Mouse (Mus musculus) olfactory bulb, adult 2 months (tissue): ENCODE measurements around the gene Scg5. TPM values are rescaled to one million over a fixed set of nuclear protein-coding genes. Genes with fewer than 3 reads are reported as not detected.

ENCODE experiments used
- H3K27ac ChIP-seq: fragments of 200-500 bp; 2 replicates; pipeline ENCODE4 v1.5.1; 2012; ENCODE audit warnings: low read depth, low read length; ENCODE audit not compliant: insufficient read depth
- H3K4me1 ChIP-seq: fragments of 200-500 bp; 2 replicates; pipeline ENCODE4 v1.6.1; 2012; ENCODE audit warnings: low read length; ENCODE audit not compliant: control insufficient read depth, insufficient read depth
- H3K4me3 ChIP-seq: fragments of 200-500 bp; 2 replicates; pipeline ENCODE4 v1.5.1; 2012; ENCODE audit warnings: mild to moderate bottlenecking, low read depth, low read length, moderate library complexity; ENCODE audit not compliant: insufficient read depth
- CTCF ChIP-seq: fragments of 200-500 bp; IDR thresholded peaks from 2 replicates; pipeline ENCODE4 v1.5.1; 2012; ENCODE audit warnings: low read depth, mild to moderate bottlenecking, low read length, moderate library complexity; ENCODE audit not compliant: insufficient read depth
- POLR2A ChIP-seq: fragments of 200-500 bp; IDR thresholded peaks from 2 replicates; pipeline ENCODE4 v1.6.1; 2012; ENCODE audit warnings: mild to moderate bottlenecking, low read depth, low read length, moderate library complexity; ENCODE audit not compliant: insufficient read depth
- WGBS: fragments of 180-500 bp; shearing (Covaris S2); methylation state at CpG from one replicate; pipeline ENCODE4 v1.1.7; 2018; 5-methylcytosine and 5-hydroxymethylcytosine counted together
- polyA plus RNA-seq: library from polyadenylated mRNA; stranded (reverse); fragments of >200 nt; gene quantifications from 2 replicates; pipeline ENCODE4 v1.2.4, GENCODE M21; 2012; ENCODE audit warnings: low replicate concordance; ENCODE audit not compliant: missing spikeins, insufficient read depth, insufficient read length

Gene Scg5
- polyA plus RNA-seq, 1 experiment = not detected

GRCm38 (mm10) chr2:113817681-113818606 is 11.0 kb downstream of the Scg5 start:
- peaks cover 19% of the 10 kb centered on the region for H3K4me1 ChIP-seq
- TF ChIP-seq CTCF (no peak), POLR2A (no peak)
- H3K27ac ChIP-seq = no peak overlapping the region
- no peak overlapping the region for H3K4me3 ChIP-seq
- WGBS = 30% methylated on average over 14 of the region's 14 CpGs

GRCm38 (mm10) chr2:113807640-113808039 is 21.3 kb downstream of the Scg5 start:
- no peak overlapping the region for H3K4me3 ChIP-seq
- 32% methylated on average over 9 of the region's 9 CpGs for WGBS
- no peaks in the 10 kb centered on the region for H3K4me1 ChIP-seq
- peak; percentile 29; the same call in 1 of the 2 replicates for TF ChIP-seq CTCF
- TF ChIP-seq POLR2A = no peak
- no peak overlapping the region for H3K27ac ChIP-seq

- WGBS = 74% methylated on average over 10 of the region's 10 CpGs
- no peak overlapping the region for H3K4me3 ChIP-seq
- no peaks in the 10 kb centered on the region for H3K4me1 ChIP-seq
- TF ChIP-seq POLR2A = no peak
- no peak for TF ChIP-seq CTCF
- no peak overlapping the region for H3K27ac ChIP-seq
These were observed 21.9 kb downstream of the Scg5 start for GRCm38 (mm10) chr2:113806851-113807577.

GRCm38 (mm10) chr2:113805765-113806164 is 23.2 kb downstream of the Scg5 start:
- TF ChIP-seq POLR2A (no peak), CTCF (no peak)
- 69% methylated on average over 4 of the region's 4 CpGs for WGBS
- Histone ChIP-seq H3K4me1 (no peaks in the 10 kb centered on the region), H3K4me3 (no peak overlapping the region), H3K27ac (no peak overlapping the region)

- H3K27ac ChIP-seq = no peak overlapping the region
- TF ChIP-seq CTCF = no peak
- no peak for TF ChIP-seq POLR2A
- no peak overlapping the region for H3K4me3 ChIP-seq
- WGBS = 34% methylated on average over 1 of the region's 1 CpGs
- no peaks in the 10 kb centered on the region for H3K4me1 ChIP-seq
These were observed 25.2 kb downstream of the Scg5 start for GRCm38 (mm10) chr2:113803753-113804152.

GRCm38 (mm10) chr2:113800846-113801245 is 28.1 kb downstream of the Scg5 start:
- TF ChIP-seq CTCF (no peak), POLR2A (no peak)
- Histone ChIP-seq H3K4me1 (no peaks in the 10 kb centered on the region), H3K4me3 (no peak overlapping the region), H3K27ac (no peak overlapping the region)
- 68% methylated on average over 5 of the region's 5 CpGs for WGBS

GRCm38 (mm10) chr2:113798605-113799004 is 30.3 kb downstream of the Scg5 start:
- no peaks in the 10 kb centered on the region for H3K4me1 ChIP-seq
- TF ChIP-seq POLR2A = no peak
- 73% methylated on average over 13 of the region's 13 CpGs for WGBS
- no peak overlapping the region for H3K4me3 ChIP-seq
- H3K27ac ChIP-seq = no peak overlapping the region

- no peak for TF ChIP-seq POLR2A
- TF ChIP-seq CTCF = no peak
- Histone ChIP-seq H3K27ac (no peak overlapping the region), H3K4me1 (no peaks in the 10 kb centered on the region), H3K4me3 (no peak overlapping the region)
- WGBS = 19% methylated on average over 4 of the region's 4 CpGs
These were observed 33.7 kb downstream of the Scg5 start for GRCm38 (mm10) chr2:113795186-113795585.

GRCm38 (mm10) chr2:113793521-113793920 is 35.4 kb downstream of the Scg5 start:
- Histone ChIP-seq H3K4me3 (no peak overlapping the region), H3K27ac (no peak overlapping the region), H3K4me1 (no peaks in the 10 kb centered on the region)
- WGBS = 77% methylated on average over 3 of the region's 3 CpGs
- TF ChIP-seq POLR2A (no peak), CTCF (no peak)
